Mouse (Mus musculus): ENCODE data around the gene Trnau1ap. TPM values are rescaled to one million over a fixed set of nuclear protein-coding genes. Genes with fewer than 3 reads are reported as not detected.

The Trnau1ap gene
- polyA plus RNA-seq (2012; rRNA removed), result 7.2 and 7.3 TPM in 2 replicates

GRCm38 (mm10) chr4:132329115-132329834 is at the start of gene Trnau1ap:
TSS of gene Trnau1ap (minus strand) at chr4:132329538.

DNA sequence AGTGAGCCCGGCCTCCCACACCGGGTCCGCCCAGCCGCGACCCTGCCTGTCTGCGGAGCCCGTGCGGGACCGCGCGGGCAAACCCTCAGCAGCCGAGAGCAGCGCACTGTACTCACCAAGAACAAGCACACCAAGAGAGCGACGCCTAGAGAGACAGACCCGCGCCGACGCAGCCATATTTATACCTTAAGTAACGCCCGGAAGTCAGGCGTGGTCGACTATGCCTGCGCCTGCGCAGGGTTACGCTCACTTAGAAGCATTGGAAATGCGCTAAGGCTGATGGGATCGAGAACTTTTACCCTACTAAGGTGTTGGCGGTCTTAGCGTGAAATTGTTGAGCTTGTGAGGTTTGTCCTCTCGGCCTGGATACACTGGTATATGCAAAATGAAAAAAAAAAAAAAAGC is 24.1 kb upstream of the Trnau1ap start, which contains the start of gene Rcc1:
TSS of gene Rcc1 (minus strand) at position 125 of the 405 bp plus-strand sequence.

DNA sequence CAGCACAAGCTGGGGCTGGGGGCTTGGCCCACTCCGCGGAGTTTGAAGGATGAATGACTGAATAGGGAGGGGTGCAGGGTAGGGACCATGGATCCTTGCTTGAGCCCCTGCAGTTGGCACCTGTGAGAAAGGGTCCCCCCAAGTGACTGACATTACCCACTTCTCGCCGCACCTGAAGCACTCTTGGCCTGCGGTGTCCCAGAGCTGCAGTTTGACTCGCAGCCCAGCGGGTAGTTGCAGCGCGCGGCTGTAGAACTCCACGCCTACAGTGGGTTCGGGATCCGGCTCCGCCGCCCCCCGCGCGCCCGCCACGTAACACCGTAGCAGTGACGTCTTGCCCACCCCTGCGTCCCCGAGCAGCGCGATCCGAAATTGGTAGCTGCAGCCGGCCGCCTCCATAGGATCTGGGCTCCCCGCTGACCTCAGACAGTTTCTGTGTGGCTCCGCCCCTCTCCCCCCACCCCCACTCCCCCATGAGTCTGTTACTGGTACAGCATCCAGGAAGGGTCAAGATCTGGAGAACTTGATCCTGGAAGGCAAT is 26.3 kb downstream of the Trnau1ap start, which contains the start of gene Rab42:
TSS of gene Rab42 (minus strand) at position 447 of the 541 bp plus-strand sequence.

GRCm38 (mm10) chr4:132274156-132274862 is 55.0 kb downstream of the Trnau1ap start, which contains the start of gene Taf12:
TSS of gene Taf12 (plus strand) at chr4:132274375.

Other genes starting within 250 kb of the Trnau1ap start
- 0.01 and 0.02 TPM in 2 replicates for gene Oprd1, start 185.1 kb downstream of the Trnau1ap start, polyA plus RNA-seq (2012; rRNA removed)
- gene Ythdf2, start 117.2 kb downstream of the Trnau1ap start, polyA plus RNA-seq (2012; rRNA removed), result 7.1 and 7.3 TPM in 2 replicates
- gene Gmeb1, start 67.9 kb downstream of the Trnau1ap start, polyA plus RNA-seq (2012; rRNA removed), result 6.7 and 7.5 TPM in 2 replicates
- gene Taf12, start 55.2 kb downstream of the Trnau1ap start, polyA plus RNA-seq (2012; rRNA removed), result 12.4 and 15.0 TPM in 2 replicates
- 0.22 and 0.36 TPM in 2 replicates for gene Rab42, start 26.2 kb downstream of the Trnau1ap start, polyA plus RNA-seq (2012; rRNA removed)
- gene Rcc1, start 24.1 kb upstream of the Trnau1ap start, polyA plus RNA-seq (2012; rRNA removed), result 10.5 and 11.0 TPM in 2 replicates
- gene Phactr4, start 93.0 kb upstream of the Trnau1ap start, polyA plus RNA-seq (2012; rRNA removed), result 4.7 and 6.5 TPM in 2 replicates
- gene Med18, start 134.4 kb upstream of the Trnau1ap start, polyA plus RNA-seq (2012; rRNA removed), result 2.9 and 3.9 TPM in 2 replicates
- 3.5 and 3.8 TPM in 2 replicates for gene Sesn2, start 181.0 kb upstream of the Trnau1ap start, polyA plus RNA-seq (2012; rRNA removed)
- gene Atpif1, start 204.1 kb upstream of the Trnau1ap start, polyA plus RNA-seq (2012; rRNA removed), result 480 and 569 TPM in 2 replicates
- gene Dnajc8, start 206.0 kb upstream of the Trnau1ap start, polyA plus RNA-seq (2012; rRNA removed), result 50.3 and 51.8 TPM in 2 replicates
- gene Ptafr, start 234.5 kb upstream of the Trnau1ap start, polyA plus RNA-seq (2012; rRNA removed), result 1.7 and 1.8 TPM in 2 replicates

Measured in liver, embryonic 18 days (tissue).